Mouse (Mus musculus): ENCODE measurements at regions not wholly inside any gene's neighbourhood (a gene's known extent, or its start where the extent isn't known, plus 50 kb on each side); places are given as distances from the start of the nearest gene placed in this dataset.

GRCm38 (mm10) chr10:111799850-111800589 is 172.4 kb upstream of the Krr1 start:
- no peaks in the 10 kb centered on the region for H3K9me3 ChIP-seq (replicated peaks)
- H3K9ac ChIP-seq, result no peak overlapping the region
- H3K4me1 ChIP-seq (replicated peaks), result no peaks in the 10 kb centered on the region
- no peaks in the 10 kb centered on the region for H3K36me3 ChIP-seq
- H3K27ac ChIP-seq, result no peak overlapping the region
- H3K4me2 ChIP-seq, result no peak overlapping the region
- 72% methylated on average over 14 of the region's 14 CpGs for WGBS (ENCODE audit: insufficient replicate concordance)
- no peaks in the 10 kb centered on the region for H3K27me3 ChIP-seq
- no peak for ATAC-seq (ENCODE audit: low read depth)
- H3K4me3 ChIP-seq (replicated peaks), result no peak overlapping the region
- DNase-seq, result no peak

- Histone ChIP-seq H3K4me2 (no peak overlapping the region), H3K27ac (no peak overlapping the region), H3K9ac (no peak overlapping the region), H3K9me3 (replicated peaks) (no peaks in the 10 kb centered on the region), H3K36me3 (no peaks in the 10 kb centered on the region), H3K4me3 (replicated peaks) (no peak overlapping the region), H3K27me3 (no peaks in the 10 kb centered on the region), H3K4me1 (replicated peaks) (no peaks in the 10 kb centered on the region)
- 74% methylated on average over 3 of the region's 3 CpGs for WGBS (ENCODE audit: insufficient replicate concordance)
- no peak for ATAC-seq (ENCODE audit: low read depth)
- no peak for DNase-seq
These were observed 171.9 kb upstream of the Krr1 start for GRCm38 (mm10) chr10:111800590-111800935.

- H3K36me3 ChIP-seq, result no peaks in the 10 kb centered on the region
- H3K9me3 ChIP-seq (replicated peaks), result no peaks in the 10 kb centered on the region
- no peak overlapping the region for H3K27ac ChIP-seq
- no peak overlapping the region for H3K4me2 ChIP-seq
- no peak for DNase-seq
- H3K9ac ChIP-seq, result no peak overlapping the region
- no peak for ATAC-seq (ENCODE audit: low read depth)
- 70% methylated on average over 12 of the region's 12 CpGs for WGBS (ENCODE audit: insufficient replicate concordance)
- H3K4me3 ChIP-seq (replicated peaks), result no peak overlapping the region
- H3K4me1 ChIP-seq (replicated peaks), result peaks cover 1% of the 10 kb centered on the region; the same call in 1 of the 2 replicates
- H3K27me3 ChIP-seq, result no peaks in the 10 kb centered on the region
These were observed 171.3 kb upstream of the Krr1 start for GRCm38 (mm10) chr10:111801021-111801793.

GRCm38 (mm10) chr10:111801794-111802359 is 170.6 kb upstream of the Krr1 start:
- H3K27ac ChIP-seq, result no peak overlapping the region
- no peaks in the 10 kb centered on the region for H3K36me3 ChIP-seq
- no peaks in the 10 kb centered on the region for H3K27me3 ChIP-seq
- no peak overlapping the region for H3K4me2 ChIP-seq
- ATAC-seq (ENCODE audit: low read depth) (no peak), DNase-seq (no peak)
- H3K9ac ChIP-seq, result no peak overlapping the region
- H3K4me1 ChIP-seq (replicated peaks), result peaks cover 8% of the 10 kb centered on the region
- no peaks in the 10 kb centered on the region for H3K9me3 ChIP-seq (replicated peaks)
- 66% methylated on average over 12 of the region's 12 CpGs for WGBS (ENCODE audit: insufficient replicate concordance)
- H3K4me3 ChIP-seq (replicated peaks), result no peak overlapping the region

GRCm38 (mm10) chr10:111806333-111806732 is 166.1 kb upstream of the Krr1 start:
- Histone ChIP-seq H3K9ac (no peak overlapping the region), H3K4me1 (replicated peaks) (peaks cover 11% of the 10 kb centered on the region), H3K4me3 (replicated peaks) (no peak overlapping the region), H3K27ac (no peak overlapping the region), H3K27me3 (no peaks in the 10 kb centered on the region), H3K36me3 (no peaks in the 10 kb centered on the region), H3K4me2 (no peak overlapping the region), H3K9me3 (replicated peaks) (no peaks in the 10 kb centered on the region)
- DNase-seq, result no peak
- ATAC-seq (ENCODE audit: low read depth), result peak; percentile 73
- WGBS (ENCODE audit: insufficient replicate concordance), result 42% methylated on average over 3 of the region's 3 CpGs

GRCm38 (mm10) chr10:111806916-111807315 is 165.5 kb upstream of the Krr1 start:
- Histone ChIP-seq H3K9ac (no peak overlapping the region), H3K27ac (no peak overlapping the region), H3K4me1 (replicated peaks) (peaks cover 11% of the 10 kb centered on the region), H3K27me3 (no peaks in the 10 kb centered on the region), H3K9me3 (replicated peaks) (no peaks in the 10 kb centered on the region), H3K4me3 (replicated peaks) (no peak overlapping the region), H3K4me2 (no peak overlapping the region), H3K36me3 (no peaks in the 10 kb centered on the region)
- ATAC-seq (ENCODE audit: low read depth), result no peak
- WGBS (ENCODE audit: insufficient replicate concordance), result 22% methylated on average over 5 of the region's 5 CpGs
- DNase-seq, result no peak

- DNase-seq (no peak), ATAC-seq (ENCODE audit: low read depth) (no peak)
- Histone ChIP-seq H3K27ac (no peak overlapping the region), H3K9me3 (replicated peaks) (no peaks in the 10 kb centered on the region), H3K27me3 (no peaks in the 10 kb centered on the region), H3K36me3 (no peaks in the 10 kb centered on the region), H3K4me1 (replicated peaks) (no peaks in the 10 kb centered on the region), H3K9ac (no peak overlapping the region), H3K4me3 (replicated peaks) (no peak overlapping the region), H3K4me2 (no peak overlapping the region)
- 65% methylated on average over 4 of the region's 4 CpGs for WGBS (ENCODE audit: insufficient replicate concordance)
These were observed 158.7 kb upstream of the Krr1 start for GRCm38 (mm10) chr10:111813736-111814135.

- no peaks in the 10 kb centered on the region for H3K36me3 ChIP-seq
- H3K9me3 ChIP-seq (replicated peaks), result no peaks in the 10 kb centered on the region
- H3K4me2 ChIP-seq, result no peak overlapping the region
- no peaks in the 10 kb centered on the region; the same call in 1 of the 2 replicates for H3K4me1 ChIP-seq (replicated peaks)
- H3K27ac ChIP-seq, result no peak overlapping the region
- H3K4me3 ChIP-seq (replicated peaks), result no peak overlapping the region
- 63% methylated on average over 5 of the region's 5 CpGs for WGBS (ENCODE audit: insufficient replicate concordance)
- no peaks in the 10 kb centered on the region for H3K27me3 ChIP-seq
- DNase-seq (no peak), ATAC-seq (ENCODE audit: low read depth) (no peak)
- H3K9ac ChIP-seq, result no peak overlapping the region
These were observed 157.8 kb upstream of the Krr1 start for GRCm38 (mm10) chr10:111814648-111815047.

GRCm38 (mm10) chr10:111815160-111815559 is 157.3 kb upstream of the Krr1 start:
- no peak overlapping the region for H3K4me3 ChIP-seq (replicated peaks)
- H3K4me2 ChIP-seq, result no peak overlapping the region
- H3K27me3 ChIP-seq, result no peaks in the 10 kb centered on the region
- no peak overlapping the region for H3K27ac ChIP-seq
- no peaks in the 10 kb centered on the region for H3K36me3 ChIP-seq
- no peak for ATAC-seq (ENCODE audit: low read depth)
- H3K4me1 ChIP-seq (replicated peaks), result no peaks in the 10 kb centered on the region; the same call in 1 of the 2 replicates
- WGBS (ENCODE audit: insufficient replicate concordance), result 64% methylated on average over 2 of the region's 2 CpGs
- no peaks in the 10 kb centered on the region for H3K9me3 ChIP-seq (replicated peaks)
- no peak for DNase-seq
- H3K9ac ChIP-seq, result no peak overlapping the region

- Histone ChIP-seq H3K27me3 (no peaks in the 10 kb centered on the region), H3K36me3 (no peaks in the 10 kb centered on the region), H3K4me2 (no peak overlapping the region), H3K9ac (no peak overlapping the region), H3K9me3 (replicated peaks) (no peaks in the 10 kb centered on the region), H3K4me1 (replicated peaks) (no peaks in the 10 kb centered on the region; the same call in 1 of the 2 replicates), H3K4me3 (replicated peaks) (no peak overlapping the region), H3K27ac (no peak overlapping the region)
- no peak for ATAC-seq (ENCODE audit: low read depth)
- WGBS (ENCODE audit: insufficient replicate concordance), result 66% methylated on average over 7 of the region's 7 CpGs
- no peak for DNase-seq
These were observed 156.5 kb upstream of the Krr1 start for GRCm38 (mm10) chr10:111815821-111816599.

GRCm38 (mm10) chr10:111819755-111820451 is 152.6 kb upstream of the Krr1 start:
- H3K9ac ChIP-seq, result no peak overlapping the region
- H3K4me2 ChIP-seq, result no peak overlapping the region
- WGBS (ENCODE audit: insufficient replicate concordance), result 79% methylated on average over 8 of the region's 8 CpGs
- H3K4me3 ChIP-seq (replicated peaks), result no peak overlapping the region
- no peaks in the 10 kb centered on the region for H3K27me3 ChIP-seq
- H3K4me1 ChIP-seq (replicated peaks), result peaks cover 15% of the 10 kb centered on the region
- DNase-seq (no peak), ATAC-seq (ENCODE audit: low read depth) (no peak)
- H3K27ac ChIP-seq, result no peak overlapping the region
- H3K9me3 ChIP-seq (replicated peaks), result no peaks in the 10 kb centered on the region
- no peaks in the 10 kb centered on the region for H3K36me3 ChIP-seq

Measured in liver, embryonic 13.5 days (tissue).